Mouse (Mus musculus) urinary bladder, adult 18-20 months (tissue): ENCODE measurements around the gene Thada.

Experiments used
- DNase-seq, 2 experiments: peaks; one replicate each; pipeline ENCODE4 v3.0.0; 2022; ENCODE audit warnings: low spot score in 2 of 2, mixed read lengths in 2 of 2

Thada gene

DNA sequence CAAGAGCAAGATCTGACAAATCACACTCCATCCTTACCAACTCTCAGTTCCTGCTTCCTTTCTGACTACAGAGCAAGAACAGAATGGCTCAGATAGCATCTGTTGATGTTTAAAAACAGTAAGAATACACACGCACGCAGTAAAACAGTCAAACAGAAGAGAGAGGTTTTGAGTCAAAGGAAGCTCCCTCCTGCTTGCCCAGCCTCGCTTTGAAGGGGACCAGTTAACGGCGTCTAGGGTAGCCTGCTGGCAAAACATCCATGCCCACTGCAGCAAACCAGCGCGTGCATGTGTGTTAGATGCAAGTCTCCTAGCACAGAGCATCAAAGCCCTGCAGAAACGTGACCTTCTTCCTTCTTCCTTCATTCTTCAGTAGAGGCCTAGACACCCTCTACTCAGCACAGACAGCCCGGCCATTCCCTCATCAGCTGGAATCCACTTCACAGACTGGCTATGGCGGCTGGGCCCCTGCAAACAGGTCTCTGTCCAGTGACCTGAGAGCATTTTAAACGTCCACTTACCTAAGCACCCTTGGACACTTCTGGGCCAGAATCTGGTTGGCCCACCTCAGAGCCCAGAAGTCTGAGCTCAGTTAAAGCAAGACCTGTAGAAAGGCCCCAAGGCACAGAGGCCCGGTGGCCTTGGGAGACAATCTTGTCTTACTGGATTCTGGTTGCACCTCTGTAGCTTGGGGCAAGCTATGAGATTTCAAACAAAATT, 302.8 kb downstream of the Thada start:
- DNase-seq = no peak

DNA sequence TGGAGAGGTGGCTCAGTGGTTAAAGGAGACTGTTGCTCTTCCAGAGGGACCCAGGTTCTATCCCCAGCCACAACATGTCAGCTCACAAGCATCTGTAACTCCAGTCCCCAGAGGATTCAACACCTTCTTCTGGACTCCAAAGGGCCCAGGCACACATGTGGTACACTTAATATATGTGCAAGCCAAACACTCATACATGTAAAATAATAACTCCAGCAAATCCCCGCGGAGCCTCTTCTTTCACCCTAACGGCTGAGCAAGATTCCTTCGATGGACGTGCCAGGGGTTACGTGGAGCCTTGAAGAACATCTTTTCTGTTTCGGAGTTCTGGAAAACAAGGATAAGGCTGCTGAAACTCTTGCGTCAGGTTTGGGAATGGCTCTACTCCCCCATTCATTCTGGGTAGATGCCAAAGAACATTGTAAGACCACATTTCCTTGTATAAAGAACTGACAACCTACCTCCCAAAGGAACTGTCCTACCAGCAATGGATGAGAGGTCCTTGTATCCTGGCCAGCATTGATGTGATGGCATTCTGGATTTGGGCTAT, 303.7 kb downstream of the Thada start:
- no peak for DNase-seq

DNA sequence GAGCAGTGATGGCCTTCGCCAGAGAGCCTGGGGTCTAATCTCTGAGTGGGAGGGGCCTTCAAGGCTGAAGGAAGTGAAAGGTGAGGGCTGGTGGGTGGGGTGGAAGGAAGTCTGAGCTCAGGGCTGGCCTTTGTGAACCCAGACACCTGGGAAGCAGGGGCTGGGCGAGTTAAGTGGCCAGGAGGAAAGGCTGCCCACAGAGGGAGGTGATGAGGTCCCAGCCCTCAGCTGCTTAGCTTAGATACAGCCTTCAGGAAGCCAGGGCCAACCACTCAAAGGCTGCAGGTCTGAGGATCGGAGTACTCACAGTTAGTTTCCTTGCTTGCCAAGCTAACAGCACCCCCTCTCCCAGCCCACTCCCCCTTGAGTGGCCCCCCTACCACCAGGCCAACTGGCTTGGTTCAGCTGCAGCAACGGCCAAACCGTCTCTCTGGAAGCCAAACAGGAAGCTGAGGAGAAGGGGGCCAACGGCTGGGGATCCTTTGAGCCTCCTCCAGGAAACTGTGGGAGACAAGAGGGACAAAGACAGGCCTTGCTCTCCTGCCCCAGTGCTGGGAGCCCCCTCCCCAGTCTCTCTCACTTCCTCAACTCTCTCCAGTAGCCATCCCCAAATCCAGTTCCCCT, 304.7 kb downstream of the Thada start:
- DNase-seq = no peak

DNA sequence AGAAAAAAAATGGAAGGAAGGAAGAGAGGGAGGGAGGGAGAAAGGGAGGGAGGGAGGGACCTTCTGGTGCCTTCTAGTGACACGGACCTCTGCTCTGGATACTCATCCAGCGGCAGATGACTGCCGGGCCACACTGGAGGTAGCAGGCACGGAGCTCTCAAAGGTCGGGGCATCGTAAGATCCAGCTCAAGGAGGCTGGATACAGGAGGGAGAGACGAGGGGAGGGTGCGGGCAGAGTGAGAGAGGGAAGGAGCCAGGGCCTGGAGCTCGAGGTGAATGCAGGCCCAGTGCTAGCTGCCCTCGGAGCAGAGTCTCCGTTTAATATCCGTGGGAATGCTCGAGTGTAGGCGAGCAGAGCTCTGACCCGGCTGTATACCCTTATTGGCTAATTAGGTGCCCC, 307.1 kb downstream of the Thada start:
- DNase-seq = no peak

DNA sequence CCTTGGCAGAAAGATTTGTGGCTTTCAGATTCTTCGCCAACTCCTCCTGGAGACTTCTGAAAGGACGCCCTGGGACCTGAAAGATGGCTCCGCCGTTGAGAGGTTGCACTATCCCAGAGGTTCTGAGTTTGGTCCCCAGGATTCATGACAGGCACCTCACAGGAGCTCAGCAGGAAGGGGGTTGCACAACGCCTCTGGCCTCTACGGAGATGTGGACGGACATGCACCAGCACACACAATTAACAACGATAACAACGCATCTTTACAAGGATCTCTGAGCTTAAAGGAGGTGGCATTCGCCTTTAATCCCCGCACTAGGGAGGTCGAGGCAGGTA, 307.6 kb downstream of the Thada start:
- DNase-seq = no peak

DNA sequence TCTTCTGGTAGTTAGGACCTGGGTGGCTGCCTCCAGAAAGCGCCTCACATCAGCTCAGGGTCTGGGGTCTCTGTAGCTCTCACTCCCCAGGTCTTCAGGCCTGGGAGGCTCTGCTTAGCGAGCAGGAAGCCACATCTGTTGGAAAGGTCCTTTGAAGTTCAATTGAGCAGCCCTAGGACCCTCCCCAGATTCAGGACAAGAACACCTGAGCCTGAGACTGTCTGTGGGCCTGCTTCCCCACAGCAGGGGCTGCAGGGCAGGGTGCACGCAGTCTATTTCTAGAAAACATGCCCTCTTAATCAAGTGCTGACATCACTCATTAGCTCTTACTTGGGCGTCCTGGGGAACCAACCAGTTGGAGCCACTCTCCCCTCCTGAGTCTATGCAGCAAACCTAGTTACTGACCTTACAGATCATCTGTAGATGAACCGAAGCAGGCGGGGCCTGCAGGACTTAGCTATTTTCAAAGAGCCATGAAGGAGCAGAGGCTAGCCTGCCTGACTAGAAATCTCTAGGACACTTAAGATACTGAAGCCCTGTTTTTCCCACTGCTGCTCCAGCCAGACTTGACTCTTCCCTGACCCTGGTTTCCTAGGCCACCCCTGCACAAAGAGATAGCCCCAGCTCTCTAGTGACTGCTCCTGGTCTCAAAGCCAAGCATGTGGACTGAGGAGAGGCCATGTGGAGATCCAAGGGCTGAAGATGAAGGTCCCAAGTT, 308.1 kb downstream of the Thada start:
- no peak for DNase-seq

DNA sequence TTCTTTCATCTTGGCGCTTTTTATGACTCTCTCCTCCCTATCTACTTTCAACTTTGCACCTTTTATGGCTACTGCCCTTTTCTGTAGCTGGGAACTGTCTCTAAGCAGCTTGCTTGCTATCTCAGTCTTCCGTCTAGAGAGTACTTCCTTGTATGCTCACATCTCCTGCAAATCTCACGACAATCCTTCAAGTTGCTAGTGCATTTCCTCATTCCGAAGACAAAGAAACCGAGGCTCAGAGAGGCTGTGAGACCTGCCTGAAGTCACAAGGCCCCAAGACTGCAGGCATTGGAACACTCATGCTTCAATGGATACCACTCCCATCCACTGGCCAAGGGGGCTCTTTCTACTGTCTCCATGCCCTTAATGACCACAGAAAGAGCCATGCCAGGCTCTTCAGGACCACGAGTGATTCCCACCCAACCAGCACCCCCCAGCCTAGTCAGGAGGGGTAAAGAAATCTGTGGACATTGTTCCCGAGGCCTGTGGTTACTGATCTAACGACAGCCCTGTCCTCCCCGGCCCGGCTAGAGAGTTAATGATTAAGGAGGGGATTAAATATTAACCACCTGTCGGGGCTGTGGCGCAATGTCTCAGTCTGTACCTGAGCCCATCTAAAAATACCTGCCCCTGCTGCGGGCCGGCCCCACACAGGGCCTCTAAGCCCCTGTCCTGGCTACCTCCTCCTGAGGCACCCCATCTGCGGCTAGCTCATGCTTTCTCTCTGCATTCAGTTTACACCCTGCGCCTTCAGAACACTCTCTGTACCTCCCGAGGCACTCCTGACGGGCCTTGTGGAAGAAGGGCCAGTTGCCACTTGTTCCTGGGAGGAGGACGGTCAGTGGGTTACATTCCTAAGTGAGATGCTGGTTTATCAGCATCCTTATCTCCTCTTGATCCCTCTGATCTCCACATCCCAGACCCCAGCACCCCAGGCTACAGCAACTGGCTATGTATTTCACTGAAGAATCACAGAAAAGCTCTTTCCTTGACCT, 309.0 kb downstream of the Thada start:
- peak in 1 of 2 experiments; percentile 68 for DNase-seq

DNA sequence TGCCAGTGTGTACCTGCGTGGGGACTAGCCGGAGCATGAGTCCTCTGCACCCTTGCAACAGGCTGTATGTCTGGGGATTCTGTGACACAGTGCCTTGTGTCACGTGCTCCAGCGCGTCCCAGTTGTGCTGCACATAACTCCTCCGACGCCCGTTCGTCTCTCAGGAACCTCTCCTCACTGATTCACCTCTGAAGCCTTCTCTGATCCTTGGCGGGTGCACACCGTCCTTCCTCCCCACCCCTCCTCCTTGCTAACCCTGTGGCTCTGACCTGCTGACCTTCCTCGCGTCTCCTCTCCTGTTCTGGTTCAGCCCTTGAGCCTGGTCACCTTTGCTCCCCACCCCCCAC, 309.8 kb downstream of the Thada start:
- no peak for DNase-seq

DNA sequence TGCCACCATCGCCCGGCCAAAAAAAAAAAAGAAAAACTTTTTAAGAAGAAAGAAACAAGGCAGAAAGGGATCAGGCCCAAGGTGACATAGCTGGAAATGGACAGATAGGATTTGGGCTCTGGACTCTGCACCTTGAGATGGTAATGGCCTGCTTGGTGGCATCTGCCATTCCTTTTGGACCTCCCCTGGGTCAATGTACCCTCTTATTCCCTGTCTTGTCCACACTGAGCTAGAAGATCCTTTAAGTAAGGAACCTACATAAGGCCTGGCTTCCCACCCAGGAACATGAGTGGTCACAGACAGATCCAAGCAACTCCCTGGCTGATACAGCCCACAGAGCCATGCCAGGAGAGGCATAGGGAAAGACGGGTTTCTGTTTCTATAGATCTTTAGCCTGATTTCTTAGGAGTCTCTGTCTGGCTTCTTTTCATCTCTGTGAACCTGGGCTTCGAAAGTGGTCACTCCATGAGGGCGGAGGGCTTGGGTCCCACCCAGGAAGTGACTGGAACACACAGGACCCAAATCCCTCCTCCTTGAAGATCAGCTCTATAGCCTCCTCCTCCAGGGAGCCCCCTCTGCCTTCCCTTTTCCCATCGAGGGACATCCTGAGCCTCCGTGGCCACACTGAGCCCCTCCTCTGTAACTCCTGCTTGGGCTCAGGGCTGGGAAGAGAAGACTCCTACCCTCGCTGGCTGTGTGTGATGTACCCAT, 310.3 kb downstream of the Thada start:
- DNase-seq = no peak

DNA sequence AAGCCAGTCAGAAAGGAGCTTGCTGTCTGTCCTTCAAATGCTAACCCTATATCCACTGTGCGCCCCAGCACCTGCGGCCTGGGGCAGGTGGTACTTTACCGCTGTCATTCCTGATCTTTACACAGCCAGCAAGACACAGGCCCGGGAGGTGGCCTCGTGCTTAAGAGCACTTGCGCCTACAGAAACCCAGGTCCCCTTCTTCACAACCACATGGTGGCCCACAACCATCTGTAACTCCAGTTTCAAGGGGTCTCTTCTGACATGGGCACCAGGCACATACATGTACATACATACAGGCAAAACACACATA, 311.0 kb downstream of the Thada start:
- no peak for DNase-seq

DNA sequence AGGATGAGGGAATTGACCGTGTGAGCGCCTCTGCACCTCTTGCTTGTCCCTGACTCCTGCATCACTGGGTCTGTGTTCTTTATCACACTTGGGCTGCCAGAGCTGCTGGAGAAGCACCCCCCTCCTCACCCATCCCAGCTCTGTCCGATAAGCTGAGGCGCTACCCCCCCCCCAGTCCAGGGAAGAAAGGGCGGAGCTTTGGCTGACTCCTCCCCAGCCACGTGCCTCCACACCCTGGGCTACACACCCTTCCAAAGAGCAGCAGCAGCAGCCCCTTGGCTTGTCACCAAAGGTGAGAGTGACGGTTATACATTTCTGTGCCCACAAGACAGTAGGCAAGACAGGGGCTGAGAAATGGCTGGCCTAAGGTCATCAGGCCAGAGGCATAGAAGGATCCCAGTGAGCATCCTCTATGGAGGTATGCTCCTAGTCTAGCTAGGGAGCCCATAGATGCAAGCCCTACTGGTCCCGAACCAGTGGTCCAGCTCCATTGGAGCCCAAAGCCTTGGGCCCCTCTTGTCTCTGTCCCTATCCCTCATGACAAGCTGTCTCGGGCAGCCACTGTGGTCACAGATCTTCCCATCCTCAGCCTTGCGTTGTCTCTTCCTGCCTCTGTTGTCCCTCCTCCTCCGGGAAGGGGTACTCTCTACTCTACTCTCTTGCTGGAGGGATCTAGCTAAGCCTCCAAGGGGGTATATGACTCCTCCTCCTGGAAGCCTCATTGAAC, 311.5 kb downstream of the Thada start:
- DNase-seq = no peak

DNA sequence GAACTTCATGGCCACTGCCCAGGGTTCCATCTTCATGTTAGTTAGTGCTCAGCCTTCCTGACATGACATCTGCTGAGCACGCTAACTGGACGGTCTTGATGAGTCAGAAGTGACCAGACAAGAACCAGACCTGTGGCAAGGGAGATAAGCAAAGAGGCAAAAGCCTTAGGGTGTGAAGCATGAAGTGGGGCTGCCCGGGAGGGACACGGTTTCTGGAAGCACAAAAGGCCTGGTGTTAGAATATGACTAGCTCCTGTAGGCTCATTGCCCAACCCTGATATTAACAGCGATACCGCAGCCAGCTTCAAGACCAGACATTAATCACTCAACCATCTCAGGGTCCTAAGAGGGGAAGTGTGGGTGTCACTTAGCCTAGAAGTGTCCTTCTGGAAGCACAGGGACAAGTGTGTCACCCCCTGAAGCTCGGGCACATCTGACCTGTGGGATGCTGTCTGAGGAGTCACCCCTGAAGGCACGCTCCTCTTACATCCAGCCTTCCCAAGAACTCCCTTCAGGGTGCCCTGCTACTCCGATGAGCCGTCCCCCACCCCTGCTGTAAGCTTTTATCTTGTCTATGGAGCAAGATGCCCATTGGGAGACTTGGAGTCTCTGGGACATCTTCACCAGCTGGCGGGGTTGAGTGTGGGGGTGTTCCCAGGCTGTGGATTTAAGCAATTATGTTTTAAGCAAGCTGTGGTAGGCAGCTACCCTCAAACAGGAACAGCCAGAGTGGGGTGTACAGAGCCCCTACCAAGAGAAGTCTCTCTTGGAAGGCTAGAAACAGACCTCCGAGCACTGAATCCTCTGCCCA, 312.8 kb downstream of the Thada start:
- DNase-seq = no peak

DNA sequence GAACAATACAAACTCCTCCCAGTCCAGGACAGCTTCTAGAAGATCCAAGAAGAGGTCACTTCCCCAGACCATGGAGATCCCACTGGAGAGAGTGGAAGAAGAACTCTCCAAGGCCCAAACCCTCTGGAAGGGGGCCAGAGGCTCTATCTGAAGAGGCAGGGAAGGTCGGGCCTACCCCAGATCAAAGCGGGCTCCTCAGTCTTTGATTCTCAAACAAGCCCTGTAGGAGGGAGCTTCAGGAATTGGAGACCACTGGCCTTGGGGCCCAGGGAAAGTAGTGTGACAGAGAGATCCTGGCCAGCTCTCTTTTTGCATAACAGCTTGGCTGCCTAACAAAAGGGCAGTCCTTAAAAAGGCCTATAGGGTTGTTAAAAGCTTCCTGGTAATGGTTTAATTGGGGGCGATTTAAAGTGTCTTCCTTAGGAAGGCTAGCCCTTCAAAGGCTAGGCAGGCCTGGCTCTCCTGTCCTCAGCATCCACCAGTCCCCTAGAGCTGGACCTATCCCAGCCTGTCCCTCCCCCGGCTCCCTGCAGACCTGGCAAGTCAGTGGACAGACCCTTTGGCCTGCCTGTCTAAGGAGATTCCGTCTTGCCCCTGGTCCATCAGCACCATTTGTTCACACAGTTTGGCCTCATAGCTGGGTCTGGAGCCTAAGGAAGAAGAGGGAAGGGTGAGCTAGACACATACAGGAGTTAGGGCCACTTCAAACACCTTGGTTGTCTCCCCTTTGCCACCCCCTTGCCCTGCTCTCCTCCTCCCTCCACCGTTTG, 313.6 kb downstream of the Thada start:
- no peak for DNase-seq

DNA sequence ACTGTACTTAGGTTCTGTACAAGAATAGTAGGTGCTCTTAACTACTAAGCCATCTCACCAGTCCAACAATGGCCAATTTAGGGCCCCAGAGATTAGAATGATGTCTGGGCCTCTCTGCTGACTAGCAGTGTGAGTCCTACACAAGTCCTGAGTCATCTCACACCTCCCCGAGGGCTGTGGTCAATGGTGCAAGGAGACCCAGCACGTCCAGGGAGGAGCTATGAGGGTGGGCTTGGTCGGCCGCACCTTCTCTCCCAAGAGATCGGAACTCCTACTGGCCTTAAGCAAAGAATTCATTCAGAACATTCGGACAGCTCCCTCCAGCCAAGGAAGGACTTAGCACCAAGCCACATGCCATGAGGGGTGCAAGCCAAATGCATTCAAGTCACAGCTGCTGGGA, 314.7 kb downstream of the Thada start:
- no peak for DNase-seq

DNA sequence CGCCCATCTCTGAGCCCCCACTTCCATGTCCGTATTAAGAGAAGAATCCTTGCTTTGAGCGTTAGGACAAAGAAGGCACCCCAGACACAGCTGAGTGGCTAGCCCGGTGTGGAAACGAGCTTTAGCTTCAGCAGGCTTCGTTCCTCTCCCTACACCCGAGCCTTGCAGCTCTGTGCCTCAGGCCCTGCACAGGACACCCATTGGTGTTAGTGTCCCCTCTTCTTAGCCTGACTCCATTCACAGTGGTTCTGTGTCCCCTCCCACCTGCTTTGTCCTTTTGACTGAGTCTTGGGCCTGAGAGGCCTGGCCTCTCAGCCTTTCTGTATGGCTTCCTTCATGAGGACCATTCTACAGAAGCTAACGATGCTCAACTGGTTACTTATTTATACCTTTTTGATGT, 315.7 kb downstream of the Thada start:
- no peak for DNase-seq

DNA sequence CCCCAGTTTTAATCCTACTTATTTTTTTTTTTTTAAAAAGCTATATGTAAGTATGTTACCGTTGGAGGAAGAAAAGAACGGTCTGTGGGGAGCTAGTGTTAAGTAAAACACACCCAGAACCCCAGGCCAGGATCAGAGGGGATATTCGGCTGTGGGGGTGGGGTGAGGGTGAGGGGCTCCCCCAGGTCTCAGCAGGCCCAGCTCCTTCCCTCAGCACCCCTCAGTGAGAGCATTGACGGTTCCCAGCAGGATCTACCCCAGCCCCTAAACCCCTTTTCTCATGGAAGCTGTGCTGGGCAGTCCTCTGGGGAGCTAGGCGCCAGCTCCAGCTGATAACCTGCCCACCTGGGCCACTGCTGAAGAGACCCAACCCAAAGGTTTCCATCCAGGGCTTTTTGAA, 316.4 kb downstream of the Thada start:
- no peak for DNase-seq

DNA sequence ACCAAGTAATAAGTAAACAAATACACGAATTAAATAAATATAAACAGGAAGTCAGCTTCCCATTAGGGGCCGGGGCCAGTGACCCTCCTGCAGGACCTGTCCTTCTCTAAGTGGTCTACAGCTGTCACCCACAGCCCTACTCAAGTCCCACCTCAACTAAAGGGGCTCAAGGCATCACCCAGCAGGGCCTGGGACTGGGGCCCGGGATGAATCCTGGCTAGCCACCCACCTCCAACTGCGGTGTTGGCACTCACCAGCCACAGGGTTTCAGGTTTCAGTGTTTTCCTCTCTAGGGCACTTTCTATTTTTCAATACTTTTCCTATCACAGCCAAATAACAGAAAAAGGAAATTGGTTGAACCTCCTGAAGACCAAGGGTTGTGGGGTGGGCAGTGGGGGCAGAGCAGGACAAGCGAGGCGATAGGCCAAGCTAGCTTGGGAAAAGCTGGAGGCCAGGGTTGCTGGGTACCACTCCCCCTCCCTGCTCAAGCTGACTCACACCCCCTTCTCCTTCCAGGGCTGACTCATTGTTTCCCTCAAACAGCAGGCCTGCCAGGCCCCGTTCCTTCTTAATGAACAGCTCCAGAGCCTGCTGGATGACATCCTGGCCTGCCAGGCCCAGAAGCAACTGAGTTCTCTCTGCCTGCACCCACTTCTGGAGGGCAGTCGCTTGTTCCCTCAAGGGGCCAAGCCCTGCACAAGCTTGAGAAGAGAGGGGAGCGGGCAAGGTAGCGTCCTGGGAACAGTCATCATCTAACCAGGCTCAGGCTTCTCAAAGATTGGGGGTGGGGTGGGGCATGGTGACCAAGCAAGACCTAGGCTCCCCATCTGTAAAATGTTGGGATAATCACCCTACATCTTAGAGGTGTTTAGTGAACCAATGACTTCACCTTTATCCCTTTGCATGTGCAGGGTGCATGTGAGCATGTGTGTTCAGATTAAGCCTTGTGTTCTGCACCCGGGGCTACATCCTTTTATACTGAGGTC, 317.2 kb downstream of the Thada start:
- DNase-seq = peak; percentile 69 to 89
